Mouse (Mus musculus) limb, embryonic 11.5 days (tissue): Measurements from ENCODE around the gene Atp5s. TPM values are rescaled to one million over a fixed set of nuclear protein-coding genes. Genes with fewer than 3 reads are reported as not detected.

ENCODE experiments used
- ATAC-seq: fragments of 200-750 bp; cut with Nextera tagmentation; 2 replicates; pipeline ENCODE4 v1.8.0; 2017; ENCODE audit warnings: low read depth; ENCODE audit not compliant: insufficient number of reproducible peaks, low FRiP score, low TSS enrichment
- DNase-seq: peaks from one replicate; pipeline ENCODE4 v3.0.0-alpha.2; 2015; ENCODE audit warnings: low spot score
- H3K27ac ChIP-seq: fragments of 300-500 bp; sonication (generic); replicated peaks from 2 replicates; pipeline ENCODE4 v1.5.1; 2014; ENCODE audit warnings: low read depth, mild to moderate bottlenecking, low read length
- H3K27me3 ChIP-seq: fragments of 300-500 bp; sonication (generic); 2 replicates; pipeline ENCODE4 v1.6.1; 2014; ENCODE audit warnings: mild to moderate bottlenecking, low read length, mixed read lengths; ENCODE audit not compliant: control insufficient read depth, insufficient read depth
- H3K36me3 ChIP-seq: fragments of 300-500 bp; sonication (generic); 2 replicates; pipeline ENCODE4 v1.6.1; 2014; ENCODE audit warnings: mild to moderate bottlenecking, low read length, moderate library complexity, mixed read lengths; ENCODE audit not compliant: control insufficient read depth, insufficient read depth
- H3K4me1 ChIP-seq: fragments of 300-500 bp; sonication (generic); 2 replicates; pipeline ENCODE4 v1.6.1; 2014; ENCODE audit warnings: low read length, mixed read lengths; ENCODE audit not compliant: control insufficient read depth, insufficient read depth
- H3K4me2 ChIP-seq: fragments of 300-500 bp; sonication (generic); 2 replicates; pipeline ENCODE4 v1.6.1; 2014; ENCODE audit warnings: low read depth, mild to moderate bottlenecking, moderate library complexity; ENCODE audit not compliant: severe bottlenecking
- H3K4me3 ChIP-seq: fragments of 300-500 bp; sonication (generic); 2 replicates; pipeline ENCODE4 v1.5.1; 2014; ENCODE audit warnings: low read depth, low read length
- H3K9ac ChIP-seq: fragments of 300-500 bp; sonication (generic); 2 replicates; pipeline ENCODE4 v1.6.1; 2014; ENCODE audit warnings: mild to moderate bottlenecking, low read length
- H3K9me3 ChIP-seq: fragments of 300-500 bp; sonication (generic); 2 replicates; pipeline ENCODE4 v1.6.1; 2016; ENCODE audit warnings: low read length; ENCODE audit not compliant: control insufficient read depth
- WGBS: fragments of 180-500 bp; shearing (Covaris S2); extraction: QIAGEN DNeasy Blood & Tissue Kit; methylation state at CpG from one replicate; pipeline ENCODE4 v1.1.7; 2014; 5-methylcytosine and 5-hydroxymethylcytosine counted together
- microRNA counts: library from miRNA; unstranded; fragments of <30 nt; microRNA quantifications from one replicate; lab custom pipeline; 2016
- microRNA-seq: library from miRNA; unstranded; fragments of <30 nt; microRNA quantifications from one replicate; pipeline ENCODE4, GENCODE M21; 2016
- polyA plus RNA-seq: library from polyadenylated mRNA; unstranded; fragments of >200 nt; fragmentation: Nextera tagmentation; extraction: Ambion mirVana; gene quantifications from 2 replicates; pipeline ENCODE4 v1.2.1, GENCODE M21; 2014

Gene Atp5s
- polyA plus RNA-seq, 1 experiment from 2014 or later = 25.4 TPM

GRCm38 (mm10) chr12:69790530-69791505, 66.1 kb downstream of the Atp5s start, which contains the start of gene Cdkl1:
Gene Cdkl1, minus strand, starts transcription at chr12:69791267.
- Histone ChIP-seq H3K36me3 (no peaks in the 10 kb centered on the region), H3K27ac (no peak within 1 kb of the TSS), H3K4me1 (0 out of 2 replicates have a peak, but pooled peaks cover 2% of the 10 kb centered on the region), H3K9ac (peak within 1 kb of the TSS; percentile 56), H3K4me2 (peak within 1 kb of the TSS; percentile 96), H3K4me3 (peak within 1 kb of the TSS; percentile 49), H3K9me3 (no peaks in the 10 kb centered on the region), H3K27me3 (peaks cover 11% of the 10 kb centered on the region; the same call in 1 of the 2 replicates)
- ATAC-seq = peak; percentile 65; the same call in 1 of the 2 replicates
- DNase-seq = peak; percentile 63
- WGBS = 3% methylated on average over 45 of the region's 45 CpGs

MicroRNAs encoded within 50 kb of the gene (microRNA counts, 519-probe panel; counts per million panel counts)
- not detected for microRNA mmu-miR-681 (lab: Ali Mortazavi, UCI)

Small RNA genes within 50 kb of the gene (microRNA-seq; reads per million reads assigned to microRNA genes)
- gene Mir681 = not detected

Other genes starting within 250 kb of the Atp5s start
- gene Vcpkmt, start 141.9 kb upstream of the Atp5s start, polyA plus RNA-seq = 36.6 and 37.5 TPM in 2 replicates
- 10.5 and 11.1 TPM in 2 replicates for gene Sos2, start 43.1 kb upstream of the Atp5s start, polyA plus RNA-seq
- gene L2hgdh, start 77 bp upstream of the Atp5s start, polyA plus RNA-seq = 19.6 and 19.7 TPM in 2 replicates
- gene Cdkl1, start 66.3 kb downstream of the Atp5s start, polyA plus RNA-seq = 0.85 and 1.3 TPM in 2 replicates
- gene Atl1, start 167.7 kb downstream of the Atp5s start, polyA plus RNA-seq = 2.9 and 3.8 TPM in 2 replicates
- 42.7 and 43.0 TPM in 2 replicates for gene Map4k5, start 168.2 kb downstream of the Atp5s start, polyA plus RNA-seq